Mouse (Mus musculus) brain, embryonic 14.5 days (tissue): Measurements from ENCODE around the gene Kctd8. TPM values are rescaled to one million over a fixed set of nuclear protein-coding genes. Genes with fewer than 3 reads are reported as not detected.
"Not testable (repeated sequence)": the region's sequence is repeated elsewhere in the genome, so short reads cannot be mapped to it uniquely, and the experiment has no call there.

ENCODE experiments used
- DNase-seq: peaks from one replicate; pipeline ENCODE4 v3.0.0-alpha.2; 2011; ENCODE audit warnings: low read depth
- CTCF ChIP-seq: fragments of 200-500 bp; IDR thresholded peaks from 2 replicates; pipeline ENCODE4 v1.5.1; 2012; ENCODE audit warnings: inconsistent platforms, mild to moderate bottlenecking, moderate library complexity, borderline replicate concordance; ENCODE audit not compliant: insufficient read depth, insufficient read length; ENCODE audit errors: extremely low read depth
- POLR2A ChIP-seq: fragments of 200-500 bp; IDR thresholded peaks from 2 replicates; pipeline ENCODE4 v1.6.1; 2012; ENCODE audit warnings: mild to moderate bottlenecking, inconsistent platforms, borderline replicate concordance; ENCODE audit not compliant: poor library complexity, insufficient read depth, insufficient read length, severe bottlenecking; ENCODE audit errors: extremely low read depth
- polyA plus RNA-seq: library from polyadenylated mRNA; depleted of rRNA; stranded (reverse); fragments of >200 nt; gene quantifications from 2 replicates; pipeline ENCODE4 v1.2.3, GENCODE M21; 2012

Gene Kctd8
- polyA plus RNA-seq, 1 experiment, result 11.7 TPM

GRCm38 (mm10) chr5:69252366-69252765 is 89.1 kb downstream of the Kctd8 start:
- no peak for DNase-seq
- TF ChIP-seq POLR2A (no peak), CTCF (no peak)

GRCm38 (mm10) chr5:69241931-69242330 is 99.5 kb downstream of the Kctd8 start:
- no peak for DNase-seq
- TF ChIP-seq POLR2A (no peak), CTCF (no peak)

- DNase-seq, result peak; percentile 60
These were observed 107.9 kb downstream of the Kctd8 start for GRCm38 (mm10) chr5:69233560-69233959.

GRCm38 (mm10) chr5:69231649-69232048 is 109.8 kb downstream of the Kctd8 start:
- not testable (repeated sequence) for DNase-seq

More at GRCm38 (mm10) chr5:69233560-69233959, 107.9 kb downstream of the Kctd8 start:
- no peak for TF ChIP-seq CTCF
- TF ChIP-seq POLR2A, result no peak

- DNase-seq, result peak; percentile 5
- TF ChIP-seq POLR2A (no peak), CTCF (no peak)
These were observed 114.3 kb downstream of the Kctd8 start for GRCm38 (mm10) chr5:69227147-69227546.

GRCm38 (mm10) chr5:69222608-69223007 is 118.9 kb downstream of the Kctd8 start:
- no peak for DNase-seq
- TF ChIP-seq CTCF (no peak), POLR2A (no peak)

GRCm38 (mm10) chr5:69215216-69215615 is 126.3 kb downstream of the Kctd8 start:
- peak; percentile 66 for DNase-seq
- TF ChIP-seq CTCF (no peak), POLR2A (no peak)

- peak; percentile 66 for DNase-seq
- no peak for TF ChIP-seq POLR2A
- TF ChIP-seq CTCF, result no peak
These were observed 132.1 kb downstream of the Kctd8 start for GRCm38 (mm10) chr5:69209401-69209800.

- DNase-seq, result no peak
These were observed 133.8 kb downstream of the Kctd8 start for GRCm38 (mm10) chr5:69207713-69208112.

GRCm38 (mm10) chr5:69159897-69160509 is 181.5 kb downstream of the Kctd8 start:
- TF ChIP-seq CTCF (no peak), POLR2A (no peak)
- DNase-seq, result peak; percentile 5

More at GRCm38 (mm10) chr5:69207713-69208112, 133.8 kb downstream of the Kctd8 start:
- TF ChIP-seq CTCF (no peak), POLR2A (no peak)

- DNase-seq, result no peak
These were observed 185.0 kb downstream of the Kctd8 start for GRCm38 (mm10) chr5:69156489-69156888.

GRCm38 (mm10) chr5:69145827-69146226 is 195.7 kb downstream of the Kctd8 start:
- DNase-seq, result no peak

More at GRCm38 (mm10) chr5:69156489-69156888, 185.0 kb downstream of the Kctd8 start:
- no peak for TF ChIP-seq POLR2A
- TF ChIP-seq CTCF, result no peak

GRCm38 (mm10) chr5:69141082-69141481 is 200.4 kb downstream of the Kctd8 start:
- peak; percentile 42 for DNase-seq
- TF ChIP-seq POLR2A (no peak), CTCF (no peak)

More at GRCm38 (mm10) chr5:69145827-69146226, 195.7 kb downstream of the Kctd8 start:
- TF ChIP-seq POLR2A (no peak), CTCF (no peak)

- no peak for DNase-seq
- TF ChIP-seq CTCF, result no peak
- TF ChIP-seq POLR2A, result no peak
These were observed 232.8 kb downstream of the Kctd8 start for GRCm38 (mm10) chr5:69108718-69109117.
